18 mouse cellular contexts compared by ENCODE assay signal in the genomic region with DNA sequence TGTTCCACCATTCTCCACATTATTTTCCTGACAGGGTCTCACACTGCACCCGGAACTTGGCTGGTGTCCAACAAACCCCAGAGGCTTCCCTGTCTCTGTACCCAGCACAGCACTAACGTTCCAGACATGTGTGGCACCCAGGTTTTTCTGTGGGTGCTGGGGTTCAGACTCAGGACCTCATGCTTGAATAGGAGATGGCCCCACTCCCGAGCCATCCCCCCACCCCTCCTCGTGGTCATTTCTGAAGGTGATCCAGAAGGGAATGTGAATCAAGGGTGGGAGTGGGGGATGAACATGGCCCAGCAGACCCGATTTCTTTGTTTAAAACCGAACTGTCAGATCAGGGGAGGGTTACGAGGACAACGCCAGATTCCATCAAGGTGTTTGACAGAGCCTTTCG.
DNase-seq lines count a peak whose midpoint lies in the region; ATAC-seq and TF ChIP-seq lines count a peak whose summit lies in the region.
"Had no signal": no experiment of that assay in that cellular context is flagged by ENCODE, and none has a peak within 500 bp of the region (broad histone marks: within the 10 kb centered on the region; RNA-seq: fewer than 3 reads in every experiment).

No protein-coding gene starts in this region.

- TF ChIP-seq EP300 in stomach, postnatal 0 days (optimal IDR thresholded peaks at IDR 0.05), result no peak

- intact Hi-C loops in heart, postnatal 36 days (cut with DNase I), result no loop called here

- no peak overlapping the region for H3K4me2 ChIP-seq in kidney, embryonic 15.5 days
- no peak overlapping the region for H3K4me2 ChIP-seq in kidney, embryonic 16.5 days (replicated peaks; ENCODE audit: low read depth, low read length)
- H3K4me2 ChIP-seq in stomach, embryonic 14.5 days (replicated peaks; ENCODE audit: low read depth, low read length), result no peak overlapping the region
- no peak overlapping the region for H3K4me2 ChIP-seq in stomach, postnatal 0 days (replicated peaks; ENCODE audit: low read depth)
- H3K4me2 ChIP-seq: embryonic facial prominence, embryonic 13.5 days; forebrain, embryonic 12.5 days; intestine, embryonic 15.5 days had no signal

- DNase-seq in heart, embryonic 10.5 days (ENCODE audit: low spot score), result peak; percentile 51
- DNase-seq in heart, postnatal 36 days, result no peak
- no peak for DNase-seq in stomach, postnatal 0 days (ENCODE audit: low spot score)
- no peak for DNase-seq in adrenal gland, adult 18-20 months (ENCODE audit: low spot score in 2 of 2)
- DNase-seq: adrenal gland, postnatal 10 days; cerebellum, adult 11 months; cerebellum, adult 9-10 months; cerebellum, postnatal 36 days; gastrocnemius, postnatal 10 days; heart, postnatal 10 days had no signal

- no peaks in the 10 kb centered on the region for H3K36me3 ChIP-seq in heart, embryonic 10.5 days
- H3K36me3 ChIP-seq in kidney, embryonic 15.5 days, result no peaks in the 10 kb centered on the region
- no peaks in the 10 kb centered on the region for H3K36me3 ChIP-seq in kidney, embryonic 16.5 days (ENCODE audit: insufficient read depth, low read length)
- no peaks in the 10 kb centered on the region for H3K36me3 ChIP-seq in stomach, embryonic 14.5 days (ENCODE audit: control insufficient read depth, insufficient read depth, low read length)
- no peaks in the 10 kb centered on the region for H3K36me3 ChIP-seq in stomach, postnatal 0 days (ENCODE audit: control insufficient read depth, insufficient read depth, low read length)
- H3K36me3 ChIP-seq: embryonic facial prominence, embryonic 13.5 days; forebrain, embryonic 12.5 days; intestine, embryonic 15.5 days had no signal

- TF ChIP-seq CTCF in stomach, postnatal 0 days (IDR thresholded peaks at IDR 0.05; ENCODE audit: low read depth), result no peak

- H3K4me1 ChIP-seq in heart, embryonic 10.5 days, result no peaks in the 10 kb centered on the region
- no peaks in the 10 kb centered on the region for H3K4me1 ChIP-seq in kidney, embryonic 15.5 days
- H3K4me1 ChIP-seq in kidney, embryonic 16.5 days (ENCODE audit: insufficient read depth, low read length), result no peaks in the 10 kb centered on the region
- H3K4me1 ChIP-seq in stomach, embryonic 14.5 days (ENCODE audit: control insufficient read depth, insufficient read depth, low read length), result no peaks in the 10 kb centered on the region
- no peaks in the 10 kb centered on the region for H3K4me1 ChIP-seq in stomach, postnatal 0 days (replicated peaks; ENCODE audit: control insufficient read depth, insufficient read depth)
- H3K4me1 ChIP-seq: embryonic facial prominence, embryonic 13.5 days; forebrain, embryonic 12.5 days had no signal

- no peak overlapping the region for H3K27ac ChIP-seq in heart, embryonic 10.5 days
- no peak overlapping the region for H3K27ac ChIP-seq in kidney, embryonic 15.5 days
- H3K27ac ChIP-seq in kidney, embryonic 16.5 days (ENCODE audit: low read length), result no peak overlapping the region
- H3K27ac ChIP-seq in stomach, embryonic 14.5 days (ENCODE audit: low read length), result no peak overlapping the region
- no peak overlapping the region for H3K27ac ChIP-seq in stomach, postnatal 0 days (replicated peaks)
- H3K27ac ChIP-seq: embryonic facial prominence, embryonic 13.5 days; forebrain, embryonic 12.5 days; intestine, embryonic 15.5 days had no signal

- H3K4me3 ChIP-seq in heart, embryonic 10.5 days, result no peak overlapping the region
- H3K4me3 ChIP-seq in kidney, embryonic 15.5 days (replicated peaks), result no peak overlapping the region
- H3K4me3 ChIP-seq in kidney, embryonic 16.5 days (ENCODE audit: low read length), result no peak overlapping the region
- H3K4me3 ChIP-seq in stomach, embryonic 14.5 days (ENCODE audit: low read depth, low read length), result no peak overlapping the region
- no peak overlapping the region for H3K4me3 ChIP-seq in stomach, postnatal 0 days (ENCODE audit: low read depth, low read length)
- H3K4me3 ChIP-seq: embryonic facial prominence, embryonic 13.5 days; forebrain, embryonic 12.5 days; intestine, embryonic 15.5 days had no signal

- H3K9me3 ChIP-seq in heart, embryonic 10.5 days, result no peaks in the 10 kb centered on the region
- 0 out of 2 replicates have a peak, but pooled peaks cover 6% of the 10 kb centered on the region for H3K9me3 ChIP-seq in kidney, embryonic 15.5 days (replicated peaks)
- no peaks in the 10 kb centered on the region for H3K9me3 ChIP-seq in kidney, embryonic 16.5 days (ENCODE audit: low read length)
- no peaks in the 10 kb centered on the region for H3K9me3 ChIP-seq in stomach, embryonic 14.5 days (ENCODE audit: control insufficient read depth, low read depth, low read length)
- H3K9me3 ChIP-seq in stomach, postnatal 0 days (ENCODE audit: control insufficient read depth, low read length), result no peaks in the 10 kb centered on the region
- H3K9me3 ChIP-seq: embryonic facial prominence, embryonic 13.5 days; forebrain, embryonic 12.5 days; intestine, embryonic 15.5 days had no signal

- H3K27me3 ChIP-seq in heart, embryonic 10.5 days (ENCODE audit: insufficient read depth, poor library complexity, severe bottlenecking), result no peaks in the 10 kb centered on the region
- H3K27me3 ChIP-seq in kidney, embryonic 15.5 days, result no peaks in the 10 kb centered on the region
- H3K27me3 ChIP-seq in kidney, embryonic 16.5 days (ENCODE audit: insufficient read depth, low read length), result no peaks in the 10 kb centered on the region
- H3K27me3 ChIP-seq in stomach, embryonic 14.5 days (ENCODE audit: control insufficient read depth, insufficient read depth, low read length), result no peaks in the 10 kb centered on the region
- H3K27me3 ChIP-seq in stomach, postnatal 0 days (ENCODE audit: control insufficient read depth, insufficient read depth, low read length), result no peaks in the 10 kb centered on the region
- H3K27me3 ChIP-seq: CH12.LX; embryonic facial prominence, embryonic 13.5 days; forebrain, embryonic 12.5 days; intestine, embryonic 15.5 days had no signal

- 84% methylated on average over 9 of the region's 9 CpGs for WGBS in heart, embryonic 10.5 days
- 83% methylated on average over 9 of the region's 9 CpGs for WGBS in kidney, embryonic 15.5 days
- 78% methylated on average over 9 of the region's 9 CpGs for WGBS in kidney, embryonic 16.5 days
- 55% methylated on average over 9 of the region's 9 CpGs for WGBS in stomach, embryonic 14.5 days
- 57% methylated on average over 9 of the region's 9 CpGs for WGBS in stomach, postnatal 0 days

- 0 out of 2 replicates have a peak, but pooled peaks have one; percentile 6 for ATAC-seq in kidney, embryonic 15.5 days (replicated peaks; ENCODE audit: low FRiP score)
- ATAC-seq in kidney, embryonic 16.5 days (ENCODE audit: low FRiP score, low TSS enrichment), result no peak
- 0 out of 2 replicates have a peak, but pooled peaks have one; percentile 37 for ATAC-seq in stomach, embryonic 14.5 days (ENCODE audit: insufficient number of reproducible peaks, insufficient read depth, low FRiP score, low read depth)
- no peak for ATAC-seq in stomach, postnatal 0 days (ENCODE audit: low FRiP score, low TSS enrichment)
- ATAC-seq: forebrain, embryonic 16.5 days; intestine, embryonic 15.5 days had no signal

- no peak overlapping the region for H3K9ac ChIP-seq in kidney, embryonic 15.5 days
- H3K9ac ChIP-seq in kidney, embryonic 16.5 days (replicated peaks; ENCODE audit: low read length), result no peak overlapping the region
- no peak overlapping the region for H3K9ac ChIP-seq in stomach, embryonic 14.5 days (replicated peaks; ENCODE audit: low read depth, low read length)
- no peak overlapping the region for H3K9ac ChIP-seq in stomach, postnatal 0 days (ENCODE audit: low read length)
- H3K9ac ChIP-seq: embryonic facial prominence, embryonic 13.5 days; forebrain, embryonic 12.5 days; intestine, embryonic 15.5 days had no signal

Comparison
In these comparisons a context has a peak if more than half of its experiments do, and no peak if none do; other contexts are left out.
1. ATAC-seq: peak in kidney, embryonic 15.5 days (single experiment) and stomach, embryonic 14.5 days (single experiment); none in kidney, embryonic 16.5 days (single experiment) and stomach, postnatal 0 days (single experiment).